Comparison of ENCODE assay signal across 25 mouse cellular contexts in the genomic region with DNA sequence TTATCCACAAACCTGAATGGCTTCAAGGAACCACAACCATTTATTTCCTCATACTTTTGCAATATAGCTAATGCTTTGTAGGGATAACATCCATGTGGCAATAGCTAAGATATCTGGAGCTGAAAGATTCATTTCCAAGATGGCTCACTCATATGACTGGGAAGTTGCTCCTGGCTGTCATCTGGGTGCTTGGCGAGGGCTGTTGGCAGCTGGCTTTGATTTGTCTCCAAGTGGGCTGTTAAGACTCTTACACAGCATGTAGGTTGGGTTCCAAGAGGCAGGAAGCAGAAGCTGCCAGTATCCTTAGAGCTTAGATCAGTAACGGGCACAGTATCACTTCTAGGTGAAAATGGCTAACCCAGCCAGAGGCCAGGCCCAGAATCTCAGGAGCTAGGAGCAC. TPM values are rescaled to one million over a fixed set of nuclear protein-coding genes. Genes with fewer than 3 reads are reported as not detected.
DNase-seq lines count a peak whose midpoint lies in the region; ATAC-seq lines count a peak whose summit lies in the region.
"Had no signal": no experiment of that assay in that cellular context is flagged by ENCODE, and none has a peak within 500 bp of the region (broad histone marks: within the 10 kb centered on the region; RNA-seq: fewer than 3 reads in every experiment).

No protein-coding gene starts in this region.

- no peak overlapping the region for H3K27ac ChIP-seq in forebrain, embryonic 16.5 days (ENCODE audit: low read length)
- H3K27ac ChIP-seq in forebrain, embryonic 10.5 days: no peak overlapping the region
- H3K27ac ChIP-seq: heart, embryonic 13.5 days; hindbrain, embryonic 15.5 days; kidney, embryonic 15.5 days had no signal

- intact Hi-C loops in gastrocnemius, postnatal 14 days (cut with DNase I; ENCODE audit: low total_unique reads): no loop called here

- DNase-seq in forebrain, embryonic 10.5 days (ENCODE audit: extremely low spot score, low spot score): no peak
- DNase-seq in right cerebral cortex, postnatal 4 days: peak; percentile 3
- no peak for DNase-seq in right cerebral cortex, postnatal 25 days
- peak; percentile 50 for DNase-seq in gastrocnemius, postnatal 14 days
- DNase-seq in MN1 (ENCODE audit: low spot score): no peak
- DNase-seq: cerebellum, adult 11 months; heart, postnatal 36 days; lung, embryonic 14.5 days had no signal

- H3K27me3 ChIP-seq in forebrain, embryonic 16.5 days (replicated peaks; ENCODE audit: control insufficient read depth, insufficient read depth, low read length): no peaks in the 10 kb centered on the region
- no peaks in the 10 kb centered on the region for H3K27me3 ChIP-seq in forebrain, embryonic 10.5 days (ENCODE audit: poor library complexity, severe bottlenecking)
- H3K27me3 ChIP-seq: heart, embryonic 13.5 days; hindbrain, embryonic 15.5 days; kidney, embryonic 15.5 days had no signal

- H3K4me1 ChIP-seq in forebrain, embryonic 16.5 days (replicated peaks; ENCODE audit: control insufficient read depth, insufficient read depth, low read length): no peaks in the 10 kb centered on the region
- no peaks in the 10 kb centered on the region for H3K4me1 ChIP-seq in forebrain, embryonic 10.5 days
- H3K4me1 ChIP-seq: heart, embryonic 13.5 days; hindbrain, embryonic 15.5 days; kidney, embryonic 15.5 days had no signal

- no peaks in the 10 kb centered on the region for H3K9me3 ChIP-seq in forebrain, embryonic 16.5 days (ENCODE audit: control insufficient read depth, low read length)
- no peaks in the 10 kb centered on the region for H3K9me3 ChIP-seq in forebrain, embryonic 10.5 days
- H3K9me3 ChIP-seq: hindbrain, embryonic 15.5 days; kidney, embryonic 15.5 days had no signal

- ATAC-seq in forebrain, embryonic 16.5 days: peak; percentile 82
- ATAC-seq in granulocyte monocyte progenitor cell, adult 5-6 weeks (replicated peaks; ENCODE audit: poor library complexity, severe bottlenecking): no peak
- ATAC-seq: intestine, embryonic 16.5 days; midbrain, embryonic 16.5 days had no signal

- no peak overlapping the region for H3K9ac ChIP-seq in forebrain, embryonic 16.5 days (replicated peaks; ENCODE audit: low read depth, low read length)
- H3K9ac ChIP-seq: heart, embryonic 13.5 days; hindbrain, embryonic 15.5 days; kidney, embryonic 15.5 days; lung, embryonic 14.5 days had no signal

- 75% methylated on average over 2 of the region's 2 CpGs for WGBS in forebrain, embryonic 16.5 days
- 75% methylated on average over 2 of the region's 2 CpGs for WGBS in forebrain, embryonic 10.5 days

- H3K4me2 ChIP-seq in forebrain, embryonic 16.5 days (ENCODE audit: low read length): no peak overlapping the region
- H3K4me2 ChIP-seq: heart, embryonic 13.5 days; hindbrain, embryonic 15.5 days; kidney, embryonic 15.5 days; lung, embryonic 14.5 days had no signal

- no peaks in the 10 kb centered on the region for H3K36me3 ChIP-seq in forebrain, embryonic 16.5 days (ENCODE audit: control insufficient read depth, insufficient read depth)
- H3K36me3 ChIP-seq in forebrain, embryonic 10.5 days (replicated peaks): no peaks in the 10 kb centered on the region
- H3K36me3 ChIP-seq: heart, embryonic 13.5 days; hindbrain, embryonic 15.5 days; kidney, embryonic 15.5 days had no signal

- H3K4me3 ChIP-seq in forebrain, embryonic 16.5 days (replicated peaks; ENCODE audit: low read length): no peak overlapping the region
- no peak overlapping the region for H3K4me3 ChIP-seq in forebrain, embryonic 10.5 days
- H3K4me3 ChIP-seq: erythroblast, embryonic 14.5 days; heart, embryonic 13.5 days; hindbrain, embryonic 15.5 days; kidney, embryonic 15.5 days had no signal

RNA-seq across cellular contexts. Expression of a gene that starts 18.3 kb away (rescaled TPM):
- not detected in 2 replicates for polyA plus RNA-seq in forebrain, embryonic 16.5 days (2015; fragmentation: Nextera tagmentation; extraction: Ambion mirVana)
- polyA plus RNA-seq in forebrain, embryonic 10.5 days (2016; fragmentation: Nextera tagmentation; extraction: Ambion mirVana): not detected in 2 replicates
- not detected for total RNA-seq in gastrocnemius, postnatal 14 days (2021)
- total RNA-seq in granulocyte monocyte progenitor cell, adult 5-6 weeks (2014; fragmentation: Nextera tagmentation): not detected in 2 replicates
- total RNA-seq in granulocyte monocyte progenitor cell, adult 5-6 weeks (2017): not detected in 2 replicates
- total RNA-seq: common myeloid progenitor, adult 5-6 weeks; heart, postnatal 36 days; layer of hippocampus, postnatal 25 days; left cerebral cortex, postnatal 25 days; liver, adult 2 months; megakaryocyte, adult 5-6 weeks had no signal
- polyA plus RNA-seq: C2C12; embryonic facial prominence, embryonic 11.5 days; erythroblast, embryonic 14.5 days; heart, embryonic 13.5 days; hindbrain, embryonic 15.5 days; intestine, embryonic 16.5 days; kidney, embryonic 15.5 days; large intestine, adult 2 months; liver, adult 2 months; lung, embryonic 14.5 days; midbrain, embryonic 16.5 days; neural tube, embryonic 11.5 days had no signal

Comparison
In these comparisons a context has a peak if more than half of its experiments do, and no peak if none do; other contexts are left out.
1. DNase-seq: peak in right cerebral cortex, postnatal 4 days (single experiment) and gastrocnemius, postnatal 14 days (single experiment); none in forebrain, embryonic 10.5 days (single experiment), right cerebral cortex, postnatal 25 days (single experiment) and MN1 (single experiment).